Mouse (Mus musculus) common myeloid progenitor, adult 5-6 weeks (primary cell): ENCODE measurements at regions not wholly inside any gene's neighbourhood (a gene's known extent, or its start where the extent isn't known, plus 50 kb on each side); places are given as distances from the start of the nearest gene placed in this dataset.
"Not testable (repeated sequence)": the region's sequence is repeated elsewhere in the genome, so short reads cannot be mapped to it uniquely, and the experiment has no call there.

ENCODE experiments used
- ATAC-seq: replicated peaks from 2 replicates; pipeline ENCODE4 v1.8.0; 2016; ENCODE audit warnings: low read depth, mild to moderate bottlenecking, moderate TSS enrichment, inconsistent platforms; ENCODE audit not compliant: poor library complexity, severe bottlenecking

DNA sequence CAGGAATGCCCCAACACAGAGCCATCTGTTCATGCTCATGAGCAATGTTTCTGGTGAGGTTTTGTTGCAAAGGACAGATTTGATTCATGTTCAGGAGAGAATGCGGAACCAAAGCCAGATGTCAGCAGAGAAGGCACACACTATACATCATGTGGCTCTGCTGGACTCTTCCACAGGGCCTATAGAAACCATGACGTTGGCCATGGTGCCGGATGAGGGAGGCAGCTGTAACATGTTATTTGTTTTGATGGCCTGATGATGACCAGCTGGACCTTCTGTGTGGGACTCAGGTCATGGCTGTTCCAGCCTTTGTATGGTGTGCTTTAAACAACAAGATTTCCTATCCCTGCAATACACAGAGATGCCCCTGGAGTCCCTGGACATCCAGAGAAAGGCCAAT is 105.5 kb upstream of the Tcerg1l start:
- ATAC-seq: no peak

DNA sequence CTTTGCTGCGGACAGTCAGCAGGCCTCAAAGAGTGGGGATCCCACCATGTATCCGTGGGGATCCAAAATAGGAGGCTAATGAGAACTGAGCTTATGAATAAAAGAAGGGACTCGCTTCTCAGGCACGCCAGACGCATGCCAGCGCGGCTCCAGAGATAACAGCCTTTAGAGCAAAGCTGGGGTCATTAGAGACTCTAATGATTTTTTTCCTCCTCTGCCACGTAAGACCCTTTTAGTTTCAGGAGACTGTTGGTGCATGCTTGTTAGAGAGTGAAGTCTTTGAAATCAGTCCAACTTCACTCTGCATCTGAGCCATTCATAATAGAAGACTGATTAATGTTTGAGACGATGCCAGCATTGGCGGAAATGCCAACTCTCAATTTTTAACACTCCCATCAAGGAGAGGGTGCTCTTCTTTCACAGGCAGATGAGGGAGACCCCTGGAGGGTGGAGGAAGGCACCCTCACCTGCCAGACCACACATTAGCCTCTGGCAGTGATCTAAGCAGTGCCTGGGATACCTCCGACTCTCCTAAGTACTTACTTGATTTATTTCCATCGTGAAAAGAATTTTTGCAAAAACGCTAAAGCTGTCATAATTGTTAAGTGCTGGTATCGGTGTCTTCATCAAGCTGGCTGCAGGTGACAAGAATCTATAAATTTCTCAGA is 104.0 kb upstream of the Tcerg1l start:
- ATAC-seq: no peak

GRCm38 (mm10) chr7:138497771-138498170 is 100.2 kb upstream of the Tcerg1l start:
- ATAC-seq: no peak

GRCm38 (mm10) chr7:138497202-138497601 is 99.7 kb upstream of the Tcerg1l start:
- no peak for ATAC-seq

- ATAC-seq: no peak
Measured at GRCm38 (mm10) chr7:138493661-138494060, 96.1 kb upstream of the Tcerg1l start.

DNA sequence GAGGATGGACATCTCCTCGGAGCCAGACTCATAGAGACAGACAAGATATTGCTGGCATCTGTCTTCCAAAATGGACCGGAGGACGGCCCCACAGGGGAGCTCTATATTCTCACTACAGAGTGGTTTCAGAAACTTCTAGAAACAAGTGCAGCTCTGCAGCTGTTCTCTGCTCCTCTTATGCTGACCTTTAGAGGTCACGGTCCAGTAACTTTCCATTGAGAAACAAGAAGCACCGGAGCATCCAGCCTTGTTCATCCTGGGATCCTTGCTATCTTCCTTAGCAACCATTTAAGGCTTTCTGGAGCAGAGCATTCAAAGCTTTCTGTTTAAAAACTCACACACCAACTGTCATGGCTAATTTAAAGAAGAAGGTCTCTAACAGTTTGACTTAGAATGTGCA is 94.7 kb upstream of the Tcerg1l start:
- ATAC-seq: no peak

DNA sequence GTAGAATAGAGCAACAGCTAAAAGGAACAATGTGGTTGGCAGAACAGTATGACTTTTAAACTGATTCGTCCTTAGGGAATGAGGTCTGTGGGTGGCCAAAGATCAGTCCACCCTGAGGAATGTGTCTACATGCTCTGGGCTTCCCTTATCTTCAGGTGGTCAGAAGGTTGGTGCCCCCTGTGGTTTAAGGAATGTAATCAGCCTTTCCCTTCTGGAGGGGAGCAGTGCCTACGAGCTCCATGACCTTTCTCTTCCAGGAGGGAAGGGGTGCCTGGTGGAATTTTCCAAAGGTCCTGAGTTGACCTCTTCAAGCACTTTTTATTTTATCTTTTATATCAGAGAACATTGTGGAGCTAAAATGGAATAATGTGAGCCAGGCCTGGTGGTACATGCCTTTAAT is 91.9 kb upstream of the Tcerg1l start:
- no peak for ATAC-seq

- ATAC-seq: no peak
Measured at GRCm38 (mm10) chr7:138488201-138488720, 90.7 kb upstream of the Tcerg1l start.

- ATAC-seq: no peak
Measured at GRCm38 (mm10) chr7:138472891-138473455, 75.4 kb upstream of the Tcerg1l start.

DNA sequence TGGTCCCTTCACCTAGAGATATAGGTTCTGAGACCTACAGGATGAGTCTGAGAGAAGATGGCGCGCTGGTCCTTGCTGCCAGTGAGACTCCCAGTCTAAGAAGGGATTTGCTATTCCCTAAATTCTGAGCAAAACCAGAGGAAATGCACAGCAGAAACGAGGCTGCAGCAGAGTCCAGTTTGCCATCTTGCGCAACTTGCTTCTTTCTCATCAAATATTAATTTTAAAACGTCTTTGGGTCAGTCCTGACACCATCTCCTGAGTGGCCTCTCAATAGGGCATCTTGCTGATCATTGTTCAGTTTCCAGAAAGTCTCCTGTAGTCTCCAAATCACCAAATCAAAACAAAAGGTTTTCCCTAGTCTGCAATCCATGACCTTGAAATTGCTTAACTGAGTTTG is 74.8 kb upstream of the Tcerg1l start:
- no peak for ATAC-seq

DNA sequence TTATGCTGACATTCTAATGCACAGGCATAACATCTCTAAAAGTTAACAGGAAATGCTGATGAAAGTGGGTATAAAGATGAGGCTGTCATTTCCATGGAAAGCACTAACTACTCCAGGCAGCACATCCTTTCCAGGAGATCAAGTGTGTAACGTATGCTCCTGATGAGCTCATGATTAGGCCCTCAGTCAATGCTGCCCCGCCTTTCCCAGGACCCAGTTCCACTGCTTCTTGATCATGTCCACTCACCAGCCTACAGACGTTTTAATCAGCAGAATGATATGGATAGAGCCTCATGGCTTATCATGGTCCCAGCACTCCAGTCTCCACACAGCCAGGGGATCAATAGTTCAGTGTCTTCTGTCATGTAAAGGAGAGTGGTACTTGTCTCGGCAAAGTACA is 71.7 kb upstream of the Tcerg1l start:
- ATAC-seq: no peak

- ATAC-seq: no peak
Measured at GRCm38 (mm10) chr7:138468436-138468835, 70.9 kb upstream of the Tcerg1l start.

- ATAC-seq: no peak
Measured at GRCm38 (mm10) chr7:138467981-138468380, 70.5 kb upstream of the Tcerg1l start.

- no peak for ATAC-seq
Measured at GRCm38 (mm10) chr7:138467386-138467785, 69.9 kb upstream of the Tcerg1l start.

GRCm38 (mm10) chr7:138457964-138458363 is 60.4 kb upstream of the Tcerg1l start:
- ATAC-seq: no peak

- no peak for ATAC-seq
Measured at GRCm38 (mm10) chr7:138455371-138455770, 57.8 kb upstream of the Tcerg1l start.

GRCm38 (mm10) chr7:138454498-138455225 is 57.1 kb upstream of the Tcerg1l start:
- not testable (repeated sequence) for ATAC-seq

GRCm38 (mm10) chr7:138451321-138451720 is 53.8 kb upstream of the Tcerg1l start:
- ATAC-seq: no peak

GRCm38 (mm10) chr7:138448519-138448918 is 51.0 kb upstream of the Tcerg1l start:
- no peak for ATAC-seq
